Mouse (Mus musculus) kidney, adult 2 months (tissue): Measurements from ENCODE around the gene Tmem56. TPM values are rescaled to one million over a fixed set of nuclear protein-coding genes. Genes with fewer than 3 reads are reported as not detected.

ENCODE experiments used
- DNase-seq: peaks from one replicate; pipeline ENCODE4 v3.0.0; 2021
- H3K27ac ChIP-seq: fragments of 200-500 bp; 2 replicates; pipeline ENCODE4 v1.5.1; 2012; ENCODE audit warnings: low read depth, low read length, control low read depth, inconsistent platforms; ENCODE audit not compliant: insufficient read depth
- H3K27me3 ChIP-seq: fragments of 200-500 bp; replicated peaks from 2 replicates; pipeline ENCODE4 v1.6.1; 2012; ENCODE audit warnings: mild to moderate bottlenecking, moderate library complexity, low read length, inconsistent platforms; ENCODE audit not compliant: control insufficient read depth, insufficient read depth
- H3K36me3 ChIP-seq: fragments of 200-500 bp; 2 replicates; pipeline ENCODE4 v1.6.1; 2012; ENCODE audit warnings: mild to moderate bottlenecking, moderate library complexity, low read length, inconsistent platforms; ENCODE audit not compliant: control insufficient read depth, insufficient read depth
- H3K4me1 ChIP-seq: fragments of 200-500 bp; 2 replicates; pipeline ENCODE4 v1.6.1; 2011; ENCODE audit warnings: low read length; ENCODE audit not compliant: control insufficient read depth, insufficient read depth
- H3K4me3 ChIP-seq: fragments of 200-500 bp; 2 replicates; pipeline ENCODE4 v1.5.1; 2011; ENCODE audit warnings: mild to moderate bottlenecking, low read depth, low read length, control low read depth; ENCODE audit not compliant: insufficient read depth
- CTCF ChIP-seq: fragments of 200-500 bp; conservative IDR thresholded peaks from 2 replicates; pipeline ENCODE4 v1.5.1; 2011; ENCODE audit warnings: low read depth, mild to moderate bottlenecking, control low read depth, low read length, moderate library complexity, mixed read lengths; ENCODE audit not compliant: insufficient read depth, insufficient read length
- POLR2A ChIP-seq: fragments of 200-500 bp; IDR thresholded peaks from one replicate; pipeline ENCODE4 v1.6.1; 2011; ENCODE audit warnings: low read depth, low read length, control low read depth
- WGBS: fragments of 180-500 bp; shearing (Covaris S2); methylation state at CpG from one replicate; pipeline ENCODE4 v1.1.7; 2018; 5-methylcytosine and 5-hydroxymethylcytosine counted together
- polyA plus RNA-seq: library from polyadenylated mRNA; depleted of rRNA; stranded (reverse); fragments of >200 nt; gene quantifications from 2 replicates; pipeline ENCODE4 v1.2.3, GENCODE M21; 2012; rRNA removed

Tmem56 gene
- 2.5 and 2.7 TPM in 2 replicates for polyA plus RNA-seq

DNA sequence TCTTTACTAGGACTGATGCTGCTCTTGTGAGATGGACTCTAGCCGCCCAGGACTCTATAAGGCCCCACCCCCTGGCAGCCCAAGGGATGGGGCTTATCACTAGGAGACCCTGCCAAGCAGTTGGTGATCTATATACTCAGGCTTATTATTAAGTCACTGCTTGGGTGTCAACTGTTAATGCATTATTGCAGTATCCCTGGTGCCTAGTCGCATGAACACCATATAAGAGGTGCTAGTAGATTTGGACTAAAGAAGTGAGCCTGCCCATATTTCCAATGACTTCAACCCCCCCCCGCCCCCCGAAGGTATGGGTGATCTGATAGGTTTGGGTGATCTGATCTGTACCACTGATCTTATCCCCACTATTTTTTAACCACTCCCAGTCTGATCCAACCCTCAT, at the start of gene Tmem56:
Gene Tmem56, minus strand, starts transcription at position 101 of the 400 bp plus-strand sequence.
- H3K36me3 ChIP-seq = no peaks in the 10 kb centered on the region
- TF ChIP-seq POLR2A (no peak), CTCF (no peak)
- H3K27ac ChIP-seq = no peak within 1 kb of the TSS
- H3K27me3 ChIP-seq = no peaks in the 10 kb centered on the region
- WGBS = 95% methylated on average over 4 of the region's 4 CpGs
- no peak within 1 kb of the TSS for H3K4me3 ChIP-seq
- no peak for DNase-seq
- H3K4me1 ChIP-seq = no peaks in the 10 kb centered on the region

- DNase-seq = no peak
- WGBS = 43% methylated on average over 7 of the region's 7 CpGs
- H3K27me3 ChIP-seq = no peaks in the 10 kb centered on the region
- H3K4me3 ChIP-seq = no peak overlapping the region
- no peaks in the 10 kb centered on the region for H3K4me1 ChIP-seq
- no peaks in the 10 kb centered on the region for H3K36me3 ChIP-seq
- no peak overlapping the region for H3K27ac ChIP-seq
- no peak for TF ChIP-seq POLR2A
- TF ChIP-seq CTCF = no peak
These were observed 47.3 kb upstream of the Tmem56 start for GRCm38 (mm10) chr3:121330244-121330646.

- Histone ChIP-seq H3K4me3 (no peak overlapping the region), H3K36me3 (no peaks in the 10 kb centered on the region), H3K27me3 (no peaks in the 10 kb centered on the region), H3K27ac (no peak overlapping the region), H3K4me1 (0 out of 2 replicates have a peak, but pooled peaks cover 2% of the 10 kb centered on the region)
- TF ChIP-seq CTCF (no peak), POLR2A (no peak)
- 61% methylated on average over 10 of the region's 10 CpGs for WGBS
- no peak for DNase-seq
These were observed 46.7 kb upstream of the Tmem56 start for GRCm38 (mm10) chr3:121329647-121330046.

DNA sequence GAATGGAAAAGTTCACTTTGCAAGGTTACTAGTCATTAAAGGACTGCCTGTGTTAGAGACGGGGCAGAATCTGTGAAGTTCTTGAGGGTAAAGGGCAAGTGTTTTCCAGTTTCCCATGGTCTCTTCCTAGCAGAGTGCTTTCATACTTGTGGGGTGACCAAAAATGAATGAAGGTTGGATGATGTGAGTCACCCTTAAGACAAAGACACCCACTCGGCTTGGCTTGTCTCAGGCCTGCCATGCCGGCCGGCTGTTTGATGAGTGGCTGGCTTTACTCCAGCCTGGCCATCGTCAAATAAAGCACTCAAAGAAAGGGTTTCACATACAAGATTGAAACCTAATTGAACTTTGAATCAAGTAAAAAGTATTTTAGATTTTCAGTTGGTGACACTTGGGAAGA, 44.5 kb upstream of the Tmem56 start:
- no peak for TF ChIP-seq CTCF
- no peak for TF ChIP-seq POLR2A
- Histone ChIP-seq H3K36me3 (no peaks in the 10 kb centered on the region), H3K4me1 (0 out of 2 replicates have a peak, but pooled peaks cover 2% of the 10 kb centered on the region), H3K4me3 (no peak overlapping the region), H3K27me3 (no peaks in the 10 kb centered on the region), H3K27ac (no peak overlapping the region)
- DNase-seq = no peak
- 85% methylated on average over 5 of the region's 5 CpGs for WGBS

- no peak for DNase-seq
- TF ChIP-seq POLR2A = no peak
- no peak for TF ChIP-seq CTCF
- H3K27me3 ChIP-seq = no peaks in the 10 kb centered on the region
- no peak overlapping the region for H3K27ac ChIP-seq
- no peak overlapping the region for H3K4me3 ChIP-seq
- 0 out of 2 replicates have a peak, but pooled peaks cover 2% of the 10 kb centered on the region for H3K4me1 ChIP-seq
- H3K36me3 ChIP-seq = no peaks in the 10 kb centered on the region
- WGBS = 99% methylated on average over 15 of the region's 15 CpGs
These were observed 40.5 kb upstream of the Tmem56 start for GRCm38 (mm10) chr3:121323371-121323770.

- Histone ChIP-seq H3K27ac (no peak overlapping the region), H3K36me3 (no peaks in the 10 kb centered on the region), H3K4me3 (no peak overlapping the region), H3K27me3 (no peaks in the 10 kb centered on the region), H3K4me1 (0 out of 2 replicates have a peak, but pooled peaks cover 2% of the 10 kb centered on the region)
- no peak for TF ChIP-seq CTCF
- no peak for TF ChIP-seq POLR2A
- no peak for DNase-seq
- WGBS = 95% methylated on average over 1 of the region's 1 CpGs
These were observed 38.0 kb upstream of the Tmem56 start for GRCm38 (mm10) chr3:121320896-121321295.

- no peaks in the 10 kb centered on the region for H3K36me3 ChIP-seq
- no peak overlapping the region for H3K4me3 ChIP-seq
- 92% methylated on average over 6 of the region's 6 CpGs for WGBS
- DNase-seq = no peak
- H3K27me3 ChIP-seq = no peaks in the 10 kb centered on the region
- H3K4me1 ChIP-seq = 0 out of 2 replicates have a peak, but pooled peaks cover under 1% of the 10 kb centered on the region
- TF ChIP-seq POLR2A = no peak
- TF ChIP-seq CTCF = no peak
- no peak overlapping the region for H3K27ac ChIP-seq
These were observed 37.0 kb upstream of the Tmem56 start for GRCm38 (mm10) chr3:121319906-121320305.
